In the genomic region with DNA sequence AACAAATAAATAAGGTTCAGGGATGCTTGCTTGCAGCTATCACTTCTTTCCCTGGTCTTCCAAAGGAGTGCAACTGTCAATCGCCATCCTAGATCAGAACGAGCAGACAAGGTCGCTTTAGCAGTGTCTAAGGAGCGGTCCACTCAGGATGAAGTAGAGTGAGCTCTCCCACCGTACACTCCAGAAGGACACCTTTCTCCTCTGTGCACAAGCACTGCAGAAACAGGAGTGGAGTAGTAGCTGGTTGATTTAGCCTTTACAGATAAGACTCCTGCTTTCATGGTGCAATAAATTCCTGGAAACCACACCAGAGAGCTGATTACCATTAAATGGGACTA, we compare ENCODE assay signal across 13 mouse cellular contexts.
DNase-seq lines count a peak whose midpoint lies in the region; ATAC-seq and TF ChIP-seq lines count a peak whose summit lies in the region.
"Had no signal": no experiment of that assay in that cellular context is flagged by ENCODE, and none has a peak within 500 bp of the region (broad histone marks: within the 10 kb centered on the region; RNA-seq: fewer than 3 reads in every experiment).

No protein-coding gene starts in this region.

- no peaks in the 10 kb centered on the region for H3K9me3 ChIP-seq in hindbrain, embryonic 13.5 days
- H3K9me3 ChIP-seq in hindbrain, embryonic 10.5 days = no peaks in the 10 kb centered on the region
- H3K9me3 ChIP-seq in midbrain, embryonic 13.5 days = no peaks in the 10 kb centered on the region
- no peaks in the 10 kb centered on the region for H3K9me3 ChIP-seq in midbrain, postnatal 0 days (ENCODE audit: low read length)
- no peaks in the 10 kb centered on the region for H3K9me3 ChIP-seq in hindbrain, embryonic 15.5 days
- H3K9me3 ChIP-seq in hindbrain, postnatal 0 days (ENCODE audit: low read length) = no peaks in the 10 kb centered on the region
- H3K9me3 ChIP-seq: embryonic facial prominence, embryonic 10.5 days; forebrain, embryonic 15.5 days; heart, embryonic 15.5 days had no signal

- no peaks in the 10 kb centered on the region for H3K36me3 ChIP-seq in hindbrain, embryonic 13.5 days
- no peaks in the 10 kb centered on the region for H3K36me3 ChIP-seq in hindbrain, embryonic 10.5 days
- no peaks in the 10 kb centered on the region for H3K36me3 ChIP-seq in midbrain, embryonic 13.5 days
- no peaks in the 10 kb centered on the region for H3K36me3 ChIP-seq in midbrain, postnatal 0 days (ENCODE audit: insufficient read depth, low read length)
- no peaks in the 10 kb centered on the region for H3K36me3 ChIP-seq in hindbrain, embryonic 15.5 days
- H3K36me3 ChIP-seq in hindbrain, postnatal 0 days (ENCODE audit: insufficient read depth, low read length) = no peaks in the 10 kb centered on the region
- H3K36me3 ChIP-seq: embryonic facial prominence, embryonic 10.5 days; forebrain, embryonic 15.5 days; heart, embryonic 15.5 days had no signal

- no peak overlapping the region for H3K9ac ChIP-seq in hindbrain, embryonic 13.5 days
- H3K9ac ChIP-seq in midbrain, embryonic 13.5 days (replicated peaks) = no peak overlapping the region
- no peak overlapping the region for H3K9ac ChIP-seq in midbrain, postnatal 0 days (replicated peaks; ENCODE audit: low read length, poor library complexity, severe bottlenecking)
- no peak overlapping the region for H3K9ac ChIP-seq in hindbrain, embryonic 15.5 days
- no peak overlapping the region for H3K9ac ChIP-seq in hindbrain, postnatal 0 days (replicated peaks; ENCODE audit: low read length)
- H3K9ac ChIP-seq: forebrain, embryonic 15.5 days; heart, embryonic 15.5 days had no signal

- 88% methylated on average over 5 of the region's 5 CpGs for WGBS in hindbrain, embryonic 13.5 days
- WGBS in hindbrain, embryonic 10.5 days = 95% methylated on average over 5 of the region's 5 CpGs
- 90% methylated on average over 5 of the region's 5 CpGs for WGBS in midbrain, embryonic 13.5 days
- WGBS in midbrain, postnatal 0 days = 81% methylated on average over 5 of the region's 5 CpGs
- 83% methylated on average over 5 of the region's 5 CpGs for WGBS in hindbrain, embryonic 15.5 days
- WGBS in hindbrain, postnatal 0 days = 76% methylated on average over 5 of the region's 5 CpGs

- peaks cover 31% of the 10 kb centered on the region for H3K4me1 ChIP-seq in hindbrain, embryonic 13.5 days (replicated peaks)
- H3K4me1 ChIP-seq in hindbrain, embryonic 10.5 days (replicated peaks) = peaks cover 9% of the 10 kb centered on the region; the same call in 1 of the 2 replicates
- peaks cover 25% of the 10 kb centered on the region for H3K4me1 ChIP-seq in midbrain, embryonic 13.5 days (replicated peaks)
- no peaks in the 10 kb centered on the region for H3K4me1 ChIP-seq in midbrain, postnatal 0 days (ENCODE audit: insufficient read depth, low read length)
- peaks cover 23% of the 10 kb centered on the region for H3K4me1 ChIP-seq in hindbrain, embryonic 15.5 days (replicated peaks)
- H3K4me1 ChIP-seq in hindbrain, postnatal 0 days (ENCODE audit: insufficient read depth, low read length) = peaks cover 7% of the 10 kb centered on the region
- H3K4me1 ChIP-seq: heart, embryonic 15.5 days had no signal

- no peak for ATAC-seq in hindbrain, embryonic 13.5 days (ENCODE audit: low FRiP score)
- no peak for ATAC-seq in midbrain, embryonic 13.5 days
- no peak for ATAC-seq in midbrain, postnatal 0 days (ENCODE audit: low FRiP score)
- ATAC-seq in hindbrain, embryonic 15.5 days (ENCODE audit: low FRiP score, low read depth) = no peak
- 0 out of 2 replicates have a peak, but pooled peaks have one; percentile 43 for ATAC-seq in hindbrain, postnatal 0 days

- no peaks in the 10 kb centered on the region for H3K27me3 ChIP-seq in hindbrain, embryonic 13.5 days
- H3K27me3 ChIP-seq in hindbrain, embryonic 10.5 days (ENCODE audit: insufficient read depth, poor library complexity, severe bottlenecking) = no peaks in the 10 kb centered on the region
- no peaks in the 10 kb centered on the region for H3K27me3 ChIP-seq in midbrain, embryonic 13.5 days
- no peaks in the 10 kb centered on the region for H3K27me3 ChIP-seq in midbrain, postnatal 0 days (ENCODE audit: insufficient read depth, low read length)
- no peaks in the 10 kb centered on the region for H3K27me3 ChIP-seq in hindbrain, embryonic 15.5 days
- no peaks in the 10 kb centered on the region for H3K27me3 ChIP-seq in hindbrain, postnatal 0 days (ENCODE audit: insufficient read depth, low read length)
- H3K27me3 ChIP-seq: forebrain, embryonic 15.5 days; heart, embryonic 15.5 days had no signal

- peak overlapping the region; percentile 73 for H3K27ac ChIP-seq in hindbrain, embryonic 13.5 days
- no peak overlapping the region for H3K27ac ChIP-seq in hindbrain, embryonic 10.5 days
- H3K27ac ChIP-seq in midbrain, embryonic 13.5 days = 0 out of 2 replicates have a peak overlapping the region, but pooled peaks have one; percentile 1
- no peak overlapping the region for H3K27ac ChIP-seq in midbrain, postnatal 0 days (ENCODE audit: low read depth, low read length)
- H3K27ac ChIP-seq in hindbrain, embryonic 15.5 days (replicated peaks) = 0 out of 2 replicates have a peak overlapping the region, but pooled peaks have one; percentile 2
- H3K27ac ChIP-seq in hindbrain, postnatal 0 days = no peak overlapping the region
- H3K27ac ChIP-seq: embryonic facial prominence, embryonic 10.5 days; heart, embryonic 15.5 days had no signal

- no peak overlapping the region for H3K4me2 ChIP-seq in hindbrain, embryonic 13.5 days
- H3K4me2 ChIP-seq in midbrain, embryonic 13.5 days (replicated peaks) = no peak overlapping the region
- no peak overlapping the region for H3K4me2 ChIP-seq in midbrain, postnatal 0 days (ENCODE audit: low read depth, low read length, poor library complexity, severe bottlenecking)
- no peak overlapping the region for H3K4me2 ChIP-seq in hindbrain, embryonic 15.5 days
- H3K4me2 ChIP-seq in hindbrain, postnatal 0 days (ENCODE audit: low read depth, low read length) = no peak overlapping the region
- H3K4me2 ChIP-seq: forebrain, embryonic 15.5 days; heart, embryonic 11.5 days; heart, embryonic 15.5 days had no signal

- TF ChIP-seq CTCF in midbrain, postnatal 0 days (IDR thresholded peaks at IDR 0.05) = no peak
- TF ChIP-seq CTCF in hindbrain, postnatal 0 days (IDR thresholded peaks at IDR 0.05; ENCODE audit: low read depth) = no peak

- intact Hi-C loops in left cerebral cortex, postnatal 4 days (cut with DNase I) = no loop called here

- no peak overlapping the region for H3K4me3 ChIP-seq in hindbrain, embryonic 13.5 days
- H3K4me3 ChIP-seq in hindbrain, embryonic 10.5 days = no peak overlapping the region
- H3K4me3 ChIP-seq in midbrain, embryonic 13.5 days (replicated peaks) = no peak overlapping the region
- no peak overlapping the region for H3K4me3 ChIP-seq in midbrain, postnatal 0 days (ENCODE audit: low read depth, low read length)
- H3K4me3 ChIP-seq in hindbrain, embryonic 15.5 days = no peak overlapping the region
- H3K4me3 ChIP-seq in hindbrain, postnatal 0 days (ENCODE audit: low read length) = no peak overlapping the region
- H3K4me3 ChIP-seq: embryonic facial prominence, embryonic 10.5 days; forebrain, embryonic 15.5 days; heart, embryonic 15.5 days had no signal

- no peak for DNase-seq in hindbrain, embryonic 10.5 days (ENCODE audit: low spot score)
- no peak for DNase-seq in midbrain, postnatal 0 days (ENCODE audit: low spot score)
- DNase-seq in hindbrain, postnatal 0 days (ENCODE audit: low spot score) = no peak
- no peak for DNase-seq in left cerebral cortex, postnatal 4 days
- DNase-seq: gastrocnemius, postnatal 36 days; heart, postnatal 14 days had no signal

Comparison
In these comparisons a context has a peak if more than half of its experiments do, and no peak if none do; other contexts are left out.
1. H3K27ac ChIP-seq: peak in hindbrain, embryonic 13.5 days (single experiment), midbrain, embryonic 13.5 days (single experiment) and hindbrain, embryonic 15.5 days (single experiment); none in hindbrain, embryonic 10.5 days (single experiment), midbrain, postnatal 0 days (single experiment) and hindbrain, postnatal 0 days (single experiment).